Mouse (Mus musculus) MEL (cell line): ENCODE measurements around the gene Syt1. TPM values are rescaled to one million over a fixed set of nuclear protein-coding genes. Genes with fewer than 3 reads are reported as not detected.

Experiments used
- DNase-seq: peaks from one replicate; pipeline ENCODE4 v3.0.0; 2011; ENCODE audit warnings: low read depth, low spot score
- H3K27ac ChIP-seq: 2 replicates; pipeline ENCODE4 v1.5.1; 2012; ENCODE audit warnings: low read depth, mild to moderate bottlenecking, control low read depth, low read length, moderate library complexity; ENCODE audit not compliant: control insufficient read depth
- H3K27me3 ChIP-seq, 2 experiments: fragments of 150-350 bp in 1 of 2; sonication (generic) in 1 of 2; 2 replicates each; pipeline ENCODE4 v1.6.1; 2012; ENCODE audit warnings: low read length in 2 of 2, mild to moderate bottlenecking in 2 of 2, improper control_type of control experiment in 1 of 2, moderate library complexity in 1 of 2; ENCODE audit not compliant: insufficient read depth in 2 of 2, control insufficient read depth in 1 of 2
- H3K36me3 ChIP-seq, 2 experiments: 2 replicates each; pipeline ENCODE4 v1.6.1; 2012 to 2014; ENCODE audit warnings: low read length in 2 of 2, improper control_type of control experiment in 1 of 2, inconsistent platforms in 1 of 2, mild to moderate bottlenecking in 1 of 2; ENCODE audit not compliant: insufficient read depth in 2 of 2, control insufficient read depth in 1 of 2
- H3K4me1 ChIP-seq, 2 experiments: fragments of 150-350 bp in 1 of 2; sonication (generic) in 1 of 2; 2 replicates each; pipeline ENCODE4 v1.6.1; 2012; ENCODE audit warnings: low read length in 2 of 2, improper control_type of control experiment in 1 of 2, mild to moderate bottlenecking in 1 of 2; ENCODE audit not compliant: insufficient read depth in 2 of 2, control insufficient read depth in 1 of 2
- H3K4me3 ChIP-seq, 2 experiments: fragments of 150-350 bp in 1 of 2; sonication (generic) in 1 of 2; 2 replicates each; pipeline ENCODE4 v1.5.1; 2012; ENCODE audit warnings: low read depth in 2 of 2, low read length in 2 of 2, mild to moderate bottlenecking in 2 of 2, moderate library complexity in 2 of 2, control low read depth in 1 of 2, improper control_type of control experiment in 1 of 2; ENCODE audit not compliant: control insufficient read depth in 1 of 2, insufficient read depth in 1 of 2
- H3K79me2 ChIP-seq: 2 replicates; pipeline ENCODE4 v1.6.1; 2012; ENCODE audit warnings: mild to moderate bottlenecking, low read length, moderate library complexity; ENCODE audit not compliant: control insufficient read depth, poor library complexity, insufficient read depth
- H3K9ac ChIP-seq: 2 replicates; pipeline ENCODE4 v1.6.1; 2012; ENCODE audit warnings: low read depth, mild to moderate bottlenecking, control low read depth, low read length, moderate library complexity; ENCODE audit not compliant: control insufficient read depth, poor library complexity, severe bottlenecking
- H3K9me3 ChIP-seq: fragments of 150-350 bp; sonication (generic); replicated peaks from 2 replicates; pipeline ENCODE4 v1.6.1; 2012; ENCODE audit warnings: mild to moderate bottlenecking, low read length, improper control_type of control experiment, moderate library complexity; ENCODE audit not compliant: insufficient read depth
- BHLHE40 ChIP-seq: IDR thresholded peaks from 2 replicates; pipeline ENCODE4 v1.6.1; 2012; ENCODE audit warnings: low read depth, mild to moderate bottlenecking, inconsistent platforms, low read length, improper control_type of control experiment, borderline replicate concordance
- CHD1 ChIP-seq: IDR thresholded peaks from 2 replicates; pipeline ENCODE4 v1.6.1; 2012; ENCODE audit warnings: low read depth, mild to moderate bottlenecking, inconsistent platforms, low read length, improper control_type of control experiment
- CTCF ChIP-seq, 3 experiments: IDR thresholded peaks in 2 of 3; conservative IDR thresholded peaks in 1 of 3; 2 replicates each; pipeline ENCODE4 v1.5.1; 2011 to 2012; ENCODE audit warnings: low read length in 3 of 3, low read depth in 2 of 3, mild to moderate bottlenecking in 2 of 3, improper control_type of control experiment in 1 of 3, inconsistent platforms in 1 of 3, mixed read lengths in 1 of 3, moderate library complexity in 1 of 3; ENCODE audit not compliant: control insufficient read depth in 1 of 3, insufficient read depth in 1 of 3, poor library complexity in 1 of 3, severe bottlenecking in 1 of 3
- GATA1 ChIP-seq: IDR thresholded peaks from 2 replicates; pipeline ENCODE4 v1.6.1; 2011; ENCODE audit warnings: low read depth, low read length, improper control_type of control experiment
- JUND ChIP-seq: IDR thresholded peaks from 2 replicates; pipeline ENCODE4 v1.6.1; 2011; ENCODE audit warnings: low read depth, mild to moderate bottlenecking, improper control_type of control experiment, low read length
- MAFK ChIP-seq: IDR thresholded peaks from 2 replicates; pipeline ENCODE4 v1.6.1; 2011; ENCODE audit warnings: low read depth, mild to moderate bottlenecking, low read length, improper control_type of control experiment, borderline replicate concordance
- MAX ChIP-seq: IDR thresholded peaks from 2 replicates; pipeline ENCODE4 v1.6.1; 2011; ENCODE audit warnings: low read length, improper control_type of control experiment
- MAZ ChIP-seq: IDR thresholded peaks from 2 replicates; pipeline ENCODE4 v1.6.1; 2012; ENCODE audit warnings: low read depth, mild to moderate bottlenecking, inconsistent platforms, low read length, improper control_type of control experiment
- MEF2A ChIP-seq: IDR thresholded peaks from 2 replicates; pipeline ENCODE4 v1.6.1; 2014; ENCODE audit warnings: low read depth, mild to moderate bottlenecking, inconsistent platforms, low read length, improper control_type of control experiment; ENCODE audit not compliant: poor library complexity, insufficient replicate concordance, severe bottlenecking; ENCODE audit errors: extremely low read depth
- NELFE ChIP-seq: IDR thresholded peaks from 2 replicates; pipeline ENCODE4 v1.6.1; 2011; ENCODE audit warnings: low read depth, low read length, improper control_type of control experiment
- POLR2A ChIP-seq, 2 experiments: IDR thresholded peaks; 2 replicates each; pipeline ENCODE4 v1.6.1; 2011 to 2012; ENCODE audit warnings: low read length in 2 of 2, mild to moderate bottlenecking in 2 of 2, control low read depth in 1 of 2, improper control_type of control experiment in 1 of 2, low read depth in 1 of 2, moderate library complexity in 1 of 2; ENCODE audit not compliant: control insufficient read depth in 1 of 2, insufficient read depth in 1 of 2, poor library complexity in 1 of 2
- POLR2AphosphoS5 ChIP-seq: IDR thresholded peaks from 2 replicates; pipeline ENCODE4 v1.6.1; 2012; ENCODE audit warnings: low read depth, borderline replicate concordance, mild to moderate bottlenecking, inconsistent platforms, low read length, moderate library complexity, mixed read lengths
- RAD21 ChIP-seq: IDR thresholded peaks from 2 replicates; pipeline ENCODE4 v1.6.1; 2011; ENCODE audit warnings: mild to moderate bottlenecking, low read depth, low read length, improper control_type of control experiment
- RCOR1 ChIP-seq: IDR thresholded peaks from 2 replicates; pipeline ENCODE4 v1.6.1; 2012; ENCODE audit warnings: low read depth, mild to moderate bottlenecking, inconsistent platforms, low read length, improper control_type of control experiment
- SMC3 ChIP-seq: IDR thresholded peaks from 2 replicates; pipeline ENCODE4 v1.6.1; 2011; ENCODE audit warnings: low read depth, low read length, improper control_type of control experiment
- TAL1 ChIP-seq: IDR thresholded peaks from 2 replicates; pipeline ENCODE4 v1.6.1; 2012; ENCODE audit warnings: mild to moderate bottlenecking, inconsistent platforms, low read length, moderate library complexity, mixed read lengths
- TCF12 ChIP-seq: IDR thresholded peaks from 2 replicates; pipeline ENCODE4 v1.6.1; 2014; ENCODE audit warnings: low read depth, mild to moderate bottlenecking, inconsistent platforms, low read length, improper control_type of control experiment, moderate library complexity
- UBTF ChIP-seq: IDR thresholded peaks from 2 replicates; pipeline ENCODE4 v1.6.1; 2012; ENCODE audit warnings: low read depth, mild to moderate bottlenecking, inconsistent platforms, low read length, improper control_type of control experiment, moderate library complexity, borderline replicate concordance; ENCODE audit not compliant: insufficient read depth
- ZC3H11A ChIP-seq: IDR thresholded peaks from 2 replicates; pipeline ENCODE4 v1.6.1; 2012; ENCODE audit warnings: low read depth, mild to moderate bottlenecking, inconsistent platforms, low read length, improper control_type of control experiment
- polyA plus RNA-seq, 2 experiments: library from polyadenylated mRNA; stranded (reverse) in 1 of 2; unstranded in 1 of 2; fragments of >175 nt in 1 of 2; fragments of >200 nt in 1 of 2; gene quantifications; 2 replicates each; pipeline versions ENCODE4 v1.2.1 to v1.2.4; 2012; ENCODE audit warnings: low replicate concordance in 2 of 2, low read depth in 1 of 2; ENCODE audit not compliant: insufficient read length in 2 of 2, insufficient read depth in 1 of 2, missing spikeins in 1 of 2
- total RNA-seq: library from RNA; depleted of rRNA; stranded (reverse); fragments of 300-350 nt; gene quantifications from 2 replicates; pipeline ENCODE4 v1.2.3, GENCODE M21; 2012

Gene Syt1
- total and polyA plus RNA-seq, 3 experiments: not detected

- Histone ChIP-seq H3K27ac (no peak overlapping the region), H3K9me3 (no peaks in the 10 kb centered on the region), H3K27me3 (no peaks in the 10 kb centered on the region), H3K4me3 (no peak overlapping the region), H3K9ac (no peak overlapping the region), H3K36me3 (no peaks in the 10 kb centered on the region)
- DNase-seq: no peak
- TF ChIP-seq CTCF (IDR thresholded peaks at IDR 0.05 in 2 of 3, conservative IDR thresholded peaks at IDR 0.05 in 1 of 3; ENCODE audit: control insufficient read depth in 1 of 3, insufficient read depth in 1 of 3, low read depth in 2 of 3, low read length in 3 of 3, poor library complexity in 1 of 3, severe bottlenecking in 1 of 3) (no peak), POLR2AphosphoS5 (no peak), UBTF (no peak), MEF2A (no peak), MAZ (no peak), TCF12 (no peak), RAD21 (no peak)
- TF ChIP-seq, all 39 proteins: peak for 0
- H3K79me2 ChIP-seq: no peaks in the 10 kb centered on the region
- H3K4me1 ChIP-seq: no peaks in the 10 kb centered on the region
These were observed 530.5 kb downstream of the Syt1 start for GRCm38 (mm10) chr10:108480146-108480850.

- H3K9ac ChIP-seq: no peak overlapping the region
- no peaks in the 10 kb centered on the region for H3K9me3 ChIP-seq
- H3K4me3 ChIP-seq: no peak overlapping the region
- DNase-seq: no peak
- H3K27me3 ChIP-seq: no peaks in the 10 kb centered on the region
- no peaks in the 10 kb centered on the region for H3K36me3 ChIP-seq
- no peaks in the 10 kb centered on the region for H3K4me1 ChIP-seq
- TF ChIP-seq ZC3H11A: no peak
- TF ChIP-seq POLR2A (IDR thresholded peaks at IDR 0.05; ENCODE audit: control insufficient read depth in 1 of 2, insufficient read depth in 1 of 2, low read depth in 1 of 2, low read length in 2 of 2, poor library complexity in 1 of 2): no peak
- TF ChIP-seq BHLHE40: no peak
- TF ChIP-seq POLR2AphosphoS5: no peak
- TF ChIP-seq MAFK: no peak
- TF ChIP-seq MEF2A: no peak
- TF ChIP-seq NELFE: no peak
- TF ChIP-seq GATA1: no peak
- no peak for TF ChIP-seq RAD21
- no peak for TF ChIP-seq JUND
- TF ChIP-seq MAX: no peak
- no peak for TF ChIP-seq RCOR1
- no peak for TF ChIP-seq SMC3
- no peak for TF ChIP-seq CHD1
- no peak for TF ChIP-seq TCF12
- no peak for TF ChIP-seq TAL1
- TF ChIP-seq MAZ: no peak
- no peak for TF ChIP-seq CTCF (IDR thresholded peaks at IDR 0.05 in 2 of 3, conservative IDR thresholded peaks at IDR 0.05 in 1 of 3; ENCODE audit: control insufficient read depth in 1 of 3, insufficient read depth in 1 of 3, low read depth in 2 of 3, low read length in 3 of 3, poor library complexity in 1 of 3, severe bottlenecking in 1 of 3)
- H3K27ac ChIP-seq: no peak overlapping the region
- H3K79me2 ChIP-seq: no peaks in the 10 kb centered on the region
These were observed 540.3 kb downstream of the Syt1 start for GRCm38 (mm10) chr10:108470319-108470955.
